Mouse (Mus musculus): Measurements from ENCODE around the gene Nlrp6. TPM values are rescaled to one million over a fixed set of nuclear protein-coding genes. Genes with fewer than 3 reads are reported as not detected.
"Not testable (repeated sequence)": the region's sequence is repeated elsewhere in the genome, so short reads cannot be mapped to it uniquely, and the experiment has no call there.

The Nlrp6 gene
- polyA plus RNA-seq, 1 experiment from 2014 or later, result 0.19 TPM

GRCm38 (mm10) chr7:140968710-140969109 is 48.0 kb downstream of the Nlrp6 start:
- Histone ChIP-seq H3K27me3 (replicated peaks; ENCODE audit: low read depth, poor library complexity, severe bottlenecking) (peaks cover 25% of the 10 kb centered on the region), H3K4me1 (peaks cover 41% of the 10 kb centered on the region)
- not testable (repeated sequence) for H3K36me3 ChIP-seq (replicated peaks); H3K27ac ChIP-seq (replicated peaks); H3K9me3 ChIP-seq; H3K4me3 ChIP-seq; DNase-seq (ENCODE audit: low spot score)
- 25% methylated on average over 3 of the region's 3 CpGs for WGBS

- H3K27ac ChIP-seq (replicated peaks), result no peak overlapping the region
- no peak overlapping the region for H3K4me3 ChIP-seq
- no peak for DNase-seq (ENCODE audit: low spot score)
- no peaks in the 10 kb centered on the region for H3K9me3 ChIP-seq
- no peaks in the 10 kb centered on the region for H3K36me3 ChIP-seq (replicated peaks)
- peaks cover 55% of the 10 kb centered on the region for H3K4me1 ChIP-seq
- 55% methylated on average over 7 of the region's 7 CpGs for WGBS
- H3K27me3 ChIP-seq (replicated peaks; ENCODE audit: low read depth, poor library complexity, severe bottlenecking), result peaks cover 36% of the 10 kb centered on the region
Measured at GRCm38 (mm10) chr7:140970931-140971330, 50.2 kb downstream of the Nlrp6 start.

GRCm38 (mm10) chr7:140971479-140972171 is 50.9 kb downstream of the Nlrp6 start:
- Histone ChIP-seq H3K27ac (replicated peaks) (no peak overlapping the region; the same call in 1 of the 2 replicates), H3K27me3 (replicated peaks; ENCODE audit: low read depth, poor library complexity, severe bottlenecking) (peaks cover 36% of the 10 kb centered on the region), H3K4me1 (peaks cover 55% of the 10 kb centered on the region), H3K36me3 (replicated peaks) (no peaks in the 10 kb centered on the region), H3K9me3 (no peaks in the 10 kb centered on the region), H3K4me3 (no peak overlapping the region)
- WGBS, result 84% methylated on average over 8 of the region's 8 CpGs
- DNase-seq (ENCODE audit: low spot score), result no peak

DNA sequence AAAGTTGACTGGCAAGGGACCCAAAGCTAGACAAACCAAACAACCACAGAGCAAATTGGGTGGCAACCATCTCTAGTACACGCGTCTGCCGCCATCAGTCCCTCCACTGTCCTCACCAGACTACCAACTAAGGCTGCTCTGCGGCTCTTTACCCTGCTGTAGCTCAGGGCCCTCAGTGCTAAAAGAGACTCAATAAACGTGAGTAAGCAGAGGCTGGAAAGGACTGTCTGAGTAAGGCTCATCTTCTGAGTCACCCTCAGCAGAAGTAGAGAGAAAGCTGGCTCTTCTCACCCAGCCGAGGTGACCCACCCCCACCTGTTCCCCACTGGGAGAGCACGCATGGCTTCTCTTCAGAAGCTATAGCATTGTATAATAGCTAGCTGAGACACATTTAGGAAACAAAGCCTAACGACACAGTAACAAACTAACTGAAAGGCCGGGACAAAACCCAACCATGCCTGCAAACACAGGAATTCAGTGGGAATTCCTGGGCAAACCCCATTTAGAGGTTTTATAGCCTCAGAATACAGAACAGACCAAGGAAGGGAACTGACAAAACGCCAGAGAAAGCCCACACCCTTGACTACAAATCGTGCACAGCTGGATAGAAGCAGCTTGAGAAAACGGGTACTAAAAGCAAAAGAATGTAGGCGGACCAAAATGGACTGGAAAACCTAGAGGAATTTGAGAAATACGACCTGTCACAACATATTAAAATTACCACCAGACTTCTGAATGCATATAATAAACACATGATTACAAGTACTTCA is 52.9 kb downstream of the Nlrp6 start:
- peak overlapping the region; percentile 54; the same call in 1 of the 2 replicates for H3K27ac ChIP-seq (replicated peaks)
- no peak for DNase-seq (ENCODE audit: low spot score)

GRCm38 (mm10) chr7:140974940-140975339 is 54.2 kb downstream of the Nlrp6 start:
- Histone ChIP-seq H3K4me3 (0 out of 2 replicates have a peak overlapping the region, but pooled peaks have one; percentile 3), H3K27ac (replicated peaks) (0 out of 2 replicates have a peak overlapping the region, but pooled peaks have one; percentile 37), H3K9me3 (no peaks in the 10 kb centered on the region), H3K4me1 (peaks cover 38% of the 10 kb centered on the region), H3K27me3 (replicated peaks; ENCODE audit: low read depth, poor library complexity, severe bottlenecking) (peaks cover 24% of the 10 kb centered on the region), H3K36me3 (replicated peaks) (no peaks in the 10 kb centered on the region)
- no peak for DNase-seq (ENCODE audit: low spot score)
- WGBS, result 13% methylated on average over 9 of the region's 9 CpGs

More for the DNA sequence above, 52.9 kb downstream of the Nlrp6 start:
- Histone ChIP-seq H3K4me3 (no peak overlapping the region), H3K9me3 (no peaks in the 10 kb centered on the region), H3K27me3 (replicated peaks; ENCODE audit: low read depth, poor library complexity, severe bottlenecking) (peaks cover 36% of the 10 kb centered on the region), H3K4me1 (peaks cover 41% of the 10 kb centered on the region), H3K36me3 (replicated peaks) (no peaks in the 10 kb centered on the region)
- 37% methylated on average over 14 of the region's 14 CpGs for WGBS

GRCm38 (mm10) chr7:140975465-140975864 is 54.8 kb downstream of the Nlrp6 start:
- no peak for DNase-seq (ENCODE audit: low spot score)
- Histone ChIP-seq H3K4me3 (no peak overlapping the region), H3K9me3 (no peaks in the 10 kb centered on the region), H3K27me3 (replicated peaks; ENCODE audit: low read depth, poor library complexity, severe bottlenecking) (peaks cover 19% of the 10 kb centered on the region), H3K36me3 (replicated peaks) (no peaks in the 10 kb centered on the region), H3K4me1 (peaks cover 36% of the 10 kb centered on the region), H3K27ac (replicated peaks) (no peak overlapping the region)
- WGBS, result 24% methylated on average over 3 of the region's 3 CpGs

DNA sequence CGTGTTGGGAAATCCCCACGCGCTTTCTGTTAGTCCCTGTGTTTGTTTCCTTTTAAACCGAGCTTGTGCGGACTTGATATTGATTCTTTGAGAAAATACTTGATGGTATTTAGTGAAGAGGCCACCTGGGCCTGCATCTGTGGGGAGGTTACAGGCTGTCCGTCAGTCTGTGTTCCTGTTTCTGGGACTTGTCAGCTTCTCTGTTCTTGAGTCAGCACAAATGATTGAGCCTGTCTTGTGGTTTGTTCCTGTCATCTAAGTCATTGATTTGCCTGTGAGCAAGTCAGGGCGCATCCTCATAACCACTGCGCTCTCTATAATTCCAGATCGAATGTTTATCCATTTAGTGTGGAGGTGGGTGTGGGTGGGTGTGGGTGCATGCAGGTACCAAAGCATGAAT is 56.0 kb downstream of the Nlrp6 start:
- Histone ChIP-seq H3K4me1 (peaks cover 23% of the 10 kb centered on the region), H3K27me3 (replicated peaks; ENCODE audit: low read depth, poor library complexity, severe bottlenecking) (peaks cover 12% of the 10 kb centered on the region; the same call in 1 of the 2 replicates)
- H3K4me3 ChIP-seq; H3K9me3 ChIP-seq; H3K36me3 ChIP-seq (replicated peaks); H3K27ac ChIP-seq (replicated peaks); DNase-seq (ENCODE audit: low spot score): not testable (repeated sequence)
- WGBS, result 89% methylated on average over 9 of the region's 9 CpGs

Other genes starting within 250 kb of the Nlrp6 start
- gene Olfr45, start 239.0 kb upstream of the Nlrp6 start, polyA plus RNA-seq (2016; fragmentation: Nextera tagmentation; extraction: Ambion mirVana), result not detected in 2 replicates
- not detected in 2 replicates for gene Olfr541, start 223.6 kb upstream of the Nlrp6 start, polyA plus RNA-seq (2016; fragmentation: Nextera tagmentation; extraction: Ambion mirVana)
- gene Cyp2e1, start 157.2 kb upstream of the Nlrp6 start, polyA plus RNA-seq (2016; fragmentation: Nextera tagmentation; extraction: Ambion mirVana), result not detected in 2 replicates
- 0.10 and 0.14 TPM in 2 replicates for gene Syce1, start 133.1 kb upstream of the Nlrp6 start, polyA plus RNA-seq (2016; fragmentation: Nextera tagmentation; extraction: Ambion mirVana)
- gene Zfp941, start 98.7 kb upstream of the Nlrp6 start, polyA plus RNA-seq (2016; fragmentation: Nextera tagmentation; extraction: Ambion mirVana), result 2.9 and 3.6 TPM in 2 replicates
- gene Urah, start 85.9 kb upstream of the Nlrp6 start, polyA plus RNA-seq (2016; fragmentation: Nextera tagmentation; extraction: Ambion mirVana), result 1.8 and 1.9 TPM in 2 replicates
- not detected in 2 replicates for gene Scgb1c1, start 75.4 kb upstream of the Nlrp6 start, polyA plus RNA-seq (2016; fragmentation: Nextera tagmentation; extraction: Ambion mirVana)
- not detected in 2 replicates for gene Odf3, start 73.1 kb upstream of the Nlrp6 start, polyA plus RNA-seq (2016; fragmentation: Nextera tagmentation; extraction: Ambion mirVana)
- 0.22 TPM in 1 of 2 replicates, not detected in the other for gene Gm45785, start 64.6 kb upstream of the Nlrp6 start, polyA plus RNA-seq (2016; fragmentation: Nextera tagmentation; extraction: Ambion mirVana)
- gene Ric8a, start 63.9 kb upstream of the Nlrp6 start, polyA plus RNA-seq (2016; fragmentation: Nextera tagmentation; extraction: Ambion mirVana), result 57.7 and 59.1 TPM in 2 replicates
- gene Bet1l, start 63.3 kb upstream of the Nlrp6 start, polyA plus RNA-seq (2016; fragmentation: Nextera tagmentation; extraction: Ambion mirVana), result 22.4 and 23.0 TPM in 2 replicates
- gene Psmd13, start 38.9 kb upstream of the Nlrp6 start, polyA plus RNA-seq (2016; fragmentation: Nextera tagmentation; extraction: Ambion mirVana), result 332 TPM in 2 replicates
- gene Sirt3, start 38.6 kb upstream of the Nlrp6 start, polyA plus RNA-seq (2016; fragmentation: Nextera tagmentation; extraction: Ambion mirVana), result 22.6 and 24.5 TPM in 2 replicates
- gene Cox8b, start 20.5 kb upstream of the Nlrp6 start, polyA plus RNA-seq (2016; fragmentation: Nextera tagmentation; extraction: Ambion mirVana), result not detected in 2 replicates
- 13.5 and 14.3 TPM in 2 replicates for gene Pgghg, start 20.5 kb downstream of the Nlrp6 start, polyA plus RNA-seq (2016; fragmentation: Nextera tagmentation; extraction: Ambion mirVana)
- gene Ifitm5, start 29.4 kb downstream of the Nlrp6 start, polyA plus RNA-seq (2016; fragmentation: Nextera tagmentation; extraction: Ambion mirVana), result 2.9 and 3.8 TPM in 2 replicates
- 0.52 TPM in 1 of 2 replicates, not detected in the other for gene Gm45717, start 35.0 kb downstream of the Nlrp6 start, polyA plus RNA-seq (2016; fragmentation: Nextera tagmentation; extraction: Ambion mirVana)
- gene Ifitm2, start 35.1 kb downstream of the Nlrp6 start, polyA plus RNA-seq (2016; fragmentation: Nextera tagmentation; extraction: Ambion mirVana), result 602 and 668 TPM in 2 replicates
- gene Ifitm1, start 46.3 kb downstream of the Nlrp6 start, polyA plus RNA-seq (2016; fragmentation: Nextera tagmentation; extraction: Ambion mirVana), result 8.7 and 13.4 TPM in 2 replicates
- 42.6 and 44.7 TPM in 2 replicates for gene Ifitm3, start 89.9 kb downstream of the Nlrp6 start, polyA plus RNA-seq (2016; fragmentation: Nextera tagmentation; extraction: Ambion mirVana)
- not detected in 2 replicates for gene Ifitm6, start 97.0 kb downstream of the Nlrp6 start, polyA plus RNA-seq (2016; fragmentation: Nextera tagmentation; extraction: Ambion mirVana)
- not detected in 2 replicates for gene Gm17387, start 108.2 kb downstream of the Nlrp6 start, polyA plus RNA-seq (2016; fragmentation: Nextera tagmentation; extraction: Ambion mirVana)
- 26.5 and 27.7 TPM in 2 replicates for gene B4galnt4, start 140.2 kb downstream of the Nlrp6 start, polyA plus RNA-seq (2016; fragmentation: Nextera tagmentation; extraction: Ambion mirVana)
- 9.4 and 9.6 TPM in 2 replicates for gene Pkp3, start 157.3 kb downstream of the Nlrp6 start, polyA plus RNA-seq (2016; fragmentation: Nextera tagmentation; extraction: Ambion mirVana)
- 2.2 and 2.3 TPM in 2 replicates for gene Sigirr, start 179.7 kb downstream of the Nlrp6 start, polyA plus RNA-seq (2016; fragmentation: Nextera tagmentation; extraction: Ambion mirVana)
- 1.8 and 2.5 TPM in 2 replicates for gene Ano9, start 196.9 kb downstream of the Nlrp6 start, polyA plus RNA-seq (2016; fragmentation: Nextera tagmentation; extraction: Ambion mirVana)
- gene Ptdss2, start 201.5 kb downstream of the Nlrp6 start, polyA plus RNA-seq (2016; fragmentation: Nextera tagmentation; extraction: Ambion mirVana), result 77.8 and 83.8 TPM in 2 replicates